Mouse (Mus musculus) olfactory bulb, adult 2 months (tissue): ENCODE data around the gene Sept8.

Experiments used
- CTCF ChIP-seq: fragments of 200-500 bp; IDR thresholded peaks from 2 replicates; pipeline ENCODE4 v1.5.1; 2012; ENCODE audit warnings: low read depth, mild to moderate bottlenecking, low read length, moderate library complexity; ENCODE audit not compliant: insufficient read depth
- POLR2A ChIP-seq: fragments of 200-500 bp; IDR thresholded peaks from 2 replicates; pipeline ENCODE4 v1.6.1; 2012; ENCODE audit warnings: mild to moderate bottlenecking, low read depth, low read length, moderate library complexity; ENCODE audit not compliant: insufficient read depth

GRCm38 (mm10) chr11:53583151-53583550 lies 64.1 kb downstream of the Sept8 start:
- TF ChIP-seq POLR2A (no peak), CTCF (no peak)
